ENCODE assay signal across 26 mouse cellular contexts in genomic region chr5:129717016-129717415, GRCm38 (mm10). TPM values are rescaled to one million over a fixed set of nuclear protein-coding genes. Genes with fewer than 3 reads are reported as not detected.
A peak's percentile ranks its signal among the peaks of the same experiment; 100 is the strongest.
DNase-seq lines count a peak whose midpoint lies in the region; ATAC-seq and TF ChIP-seq lines count a peak whose summit lies in the region.
"Had no signal": no experiment of that assay in that cellular context is flagged by ENCODE, and none has a peak within 500 bp of the region (broad histone marks: within the 10 kb centered on the region; RNA-seq: fewer than 3 reads in every experiment).

No protein-coding gene starts in this region.

- H3K27ac ChIP-seq in intestine, postnatal 0 days (ENCODE audit: low read depth, low read length): no peak overlapping the region
- H3K27ac ChIP-seq in intestine, embryonic 15.5 days: no peak overlapping the region
- no peak overlapping the region for H3K27ac ChIP-seq in stomach, postnatal 0 days (replicated peaks)
- H3K27ac ChIP-seq: hindbrain, embryonic 14.5 days; kidney, postnatal 0 days had no signal

- no peaks in the 10 kb centered on the region for H3K27me3 ChIP-seq in intestine, postnatal 0 days (replicated peaks; ENCODE audit: control insufficient read depth, insufficient read depth, low read length)
- H3K27me3 ChIP-seq in intestine, embryonic 15.5 days (replicated peaks): no peaks in the 10 kb centered on the region
- H3K27me3 ChIP-seq in stomach, postnatal 0 days (ENCODE audit: control insufficient read depth, insufficient read depth, low read length): no peaks in the 10 kb centered on the region
- H3K27me3 ChIP-seq: heart, embryonic 12.5 days had no signal

- DNase-seq in testis, postnatal 10 days (ENCODE audit: low spot score): peak; percentile 20
- DNase-seq in testis, postnatal 14 days (ENCODE audit: low spot score): no peak
- DNase-seq in R1 (ENCODE audit: low read depth, low spot score): peak; percentile 70
- no peak for DNase-seq in stomach, postnatal 0 days (ENCODE audit: low spot score)
- no peak for DNase-seq in adrenal gland, adult 8-10 months
- DNase-seq in thymus, postnatal 10 days (ENCODE audit: low spot score in 2 of 2): no peak
- DNase-seq: adrenal gland, postnatal 36 days; cerebellum, adult 11-12 months; cerebellum, postnatal 14 days; embryo, embryonic 11 days; forebrain, postnatal 0 days; heart, postnatal 14 days; kidney, adult 11 months; layer of hippocampus, postnatal 36 days; retina, postnatal 1 day; thymus, postnatal 4 days had no signal

- no peaks in the 10 kb centered on the region for H3K9me3 ChIP-seq in intestine, postnatal 0 days (ENCODE audit: control insufficient read depth)
- no peaks in the 10 kb centered on the region for H3K9me3 ChIP-seq in intestine, embryonic 15.5 days
- no peaks in the 10 kb centered on the region for H3K9me3 ChIP-seq in stomach, postnatal 0 days (ENCODE audit: control insufficient read depth, low read length)
- H3K9me3 ChIP-seq: heart, embryonic 12.5 days had no signal

- 75% methylated on average over 9 of the region's 9 CpGs for WGBS in intestine, postnatal 0 days
- 78% methylated on average over 9 of the region's 9 CpGs for WGBS in intestine, embryonic 15.5 days
- 74% methylated on average over 9 of the region's 9 CpGs for WGBS in stomach, postnatal 0 days

- peaks cover 27% of the 10 kb centered on the region; the same call in 1 of the 2 replicates for H3K36me3 ChIP-seq in intestine, postnatal 0 days (ENCODE audit: control insufficient read depth, insufficient read depth)
- H3K36me3 ChIP-seq in intestine, embryonic 15.5 days: peaks cover 14% of the 10 kb centered on the region; the same call in 1 of the 2 replicates
- H3K36me3 ChIP-seq in stomach, postnatal 0 days (ENCODE audit: control insufficient read depth, insufficient read depth, low read length): peaks cover 14% of the 10 kb centered on the region; the same call in 1 of the 2 replicates

- peak; percentile 44 for TF ChIP-seq CTCF in intestine, postnatal 0 days (IDR thresholded peaks at IDR 0.05; ENCODE audit: low read depth)
- peak; percentile 37 for TF ChIP-seq CTCF in stomach, postnatal 0 days (IDR thresholded peaks at IDR 0.05; ENCODE audit: low read depth)

- no peak overlapping the region for H3K4me2 ChIP-seq in intestine, postnatal 0 days (replicated peaks; ENCODE audit: low read depth)
- H3K4me2 ChIP-seq in intestine, embryonic 15.5 days (replicated peaks): no peak overlapping the region
- no peak overlapping the region for H3K4me2 ChIP-seq in stomach, postnatal 0 days (replicated peaks; ENCODE audit: low read depth)

- no peak overlapping the region for H3K4me3 ChIP-seq in intestine, postnatal 0 days (ENCODE audit: low read depth, low read length)
- H3K4me3 ChIP-seq in intestine, embryonic 15.5 days (replicated peaks): no peak overlapping the region
- H3K4me3 ChIP-seq in stomach, postnatal 0 days (ENCODE audit: low read depth, low read length): no peak overlapping the region

- no peak overlapping the region for H3K9ac ChIP-seq in intestine, postnatal 0 days (ENCODE audit: low read depth, low read length)
- no peak overlapping the region for H3K9ac ChIP-seq in intestine, embryonic 15.5 days
- no peak overlapping the region for H3K9ac ChIP-seq in stomach, postnatal 0 days (ENCODE audit: low read length)
- H3K9ac ChIP-seq: forebrain, postnatal 0 days; heart, embryonic 12.5 days; hindbrain, embryonic 14.5 days had no signal

- ATAC-seq in intestine, postnatal 0 days: no peak
- no peak for ATAC-seq in intestine, embryonic 15.5 days
- ATAC-seq in stomach, postnatal 0 days (ENCODE audit: low FRiP score, low TSS enrichment): no peak
- ATAC-seq: activated CD4-positive, CD25-positive, alpha-beta regulatory T cell, adult 4 months; forebrain, postnatal 0 days had no signal

- TF ChIP-seq EP300 in stomach, postnatal 0 days (optimal IDR thresholded peaks at IDR 0.05): no peak

- H3K4me1 ChIP-seq in intestine, postnatal 0 days (replicated peaks; ENCODE audit: control insufficient read depth, insufficient read depth, low read length): peaks cover 5% of the 10 kb centered on the region; the same call in 1 of the 2 replicates
- peaks cover 3% of the 10 kb centered on the region for H3K4me1 ChIP-seq in intestine, embryonic 15.5 days (replicated peaks)
- H3K4me1 ChIP-seq in stomach, postnatal 0 days (replicated peaks; ENCODE audit: control insufficient read depth, insufficient read depth): no peaks in the 10 kb centered on the region

RNA-seq across cellular contexts. Expression of gene Mrps17, which starts 1.7 kb away (rescaled TPM):
- polyA plus RNA-seq in intestine, postnatal 0 days (2015; fragmentation: Nextera tagmentation; extraction: Ambion mirVana): 109 and 115 TPM in 2 replicates
- polyA plus RNA-seq in intestine, embryonic 15.5 days (2015; fragmentation: Nextera tagmentation; extraction: Ambion mirVana): 189 and 197 TPM in 2 replicates
- 135 and 140 TPM in 2 replicates for polyA plus RNA-seq in stomach, postnatal 0 days (2015; fragmentation: Nextera tagmentation; extraction: Ambion mirVana)
- total RNA-seq in adrenal gland, adult 8-10 months (2022): 100 to 1,000 TPM in 1 of 4 experiments, 10 to 100 TPM in 3; 88.6 to 111 (median 90.3) TPM

RNA-seq across cellular contexts. Expression of gene Nipsnap2, which starts 7.8 kb away (rescaled TPM):
- polyA plus RNA-seq in intestine, postnatal 0 days (2015; fragmentation: Nextera tagmentation; extraction: Ambion mirVana): 51.0 and 51.2 TPM in 2 replicates
- polyA plus RNA-seq in intestine, embryonic 15.5 days (2015; fragmentation: Nextera tagmentation; extraction: Ambion mirVana): 86.1 and 94.2 TPM in 2 replicates
- 87.1 and 92.5 TPM in 2 replicates for polyA plus RNA-seq in stomach, postnatal 0 days (2015; fragmentation: Nextera tagmentation; extraction: Ambion mirVana)
- 100 to 1,000 TPM; 133 to 158 (median 149) TPM for total RNA-seq in adrenal gland, adult 8-10 months (2022)

RNA-seq across cellular contexts. Expression of gene Sept14, which starts 8.7 kb away (rescaled TPM):
- polyA plus RNA-seq in intestine, postnatal 0 days (2015; fragmentation: Nextera tagmentation; extraction: Ambion mirVana): not detected in 2 replicates
- not detected in 2 replicates for polyA plus RNA-seq in intestine, embryonic 15.5 days (2015; fragmentation: Nextera tagmentation; extraction: Ambion mirVana)
- polyA plus RNA-seq in stomach, postnatal 0 days (2015; fragmentation: Nextera tagmentation; extraction: Ambion mirVana): not detected in 2 replicates
- total RNA-seq in adrenal gland, adult 8-10 months (2022): not detected
- total RNA-seq: adrenal gland, postnatal 36 days; forebrain, postnatal 0 days; heart, postnatal 14 days; layer of hippocampus, postnatal 36 days; left cerebral cortex, postnatal 36 days; liver, adult 2 months had no signal
- polyA plus RNA-seq: embryonic facial prominence, embryonic 14.5 days; forebrain, postnatal 0 days; heart, embryonic 12.5 days; hindbrain, embryonic 14.5 days; liver, adult 2 months; stomach, embryonic 16.5 days had no signal

RNA-seq across cellular contexts. Expression of gene Zfp11, which starts 47.1 kb away (rescaled TPM):
- polyA plus RNA-seq in intestine, postnatal 0 days (2015; fragmentation: Nextera tagmentation; extraction: Ambion mirVana): 0.93 and 1.0 TPM in 2 replicates
- polyA plus RNA-seq in intestine, embryonic 15.5 days (2015; fragmentation: Nextera tagmentation; extraction: Ambion mirVana): 2.9 and 3.5 TPM in 2 replicates
- 0.98 and 1.2 TPM in 2 replicates for polyA plus RNA-seq in stomach, postnatal 0 days (2015; fragmentation: Nextera tagmentation; extraction: Ambion mirVana)
- total RNA-seq in adrenal gland, adult 8-10 months (2022): 1 to 10 TPM; 3.4 to 5.2 (median 4.1) TPM

Comparison
In these comparisons a context has a peak if more than half of its experiments do, and no peak if none do; other contexts are left out.
1. DNase-seq: peak in testis, postnatal 10 days (single experiment) and R1 (single experiment); none in testis, postnatal 14 days (single experiment), stomach, postnatal 0 days (single experiment), adrenal gland, adult 8-10 months (single experiment) and thymus, postnatal 10 days (0 of 2).